Mouse (Mus musculus) intestine, postnatal 0 days (tissue): Measurements from ENCODE around the gene Exoc5. TPM values are rescaled to one million over a fixed set of nuclear protein-coding genes. Genes with fewer than 3 reads are reported as not detected.
A peak's percentile ranks its signal among the peaks of the same experiment; 100 is the strongest.

ENCODE experiments used
- ATAC-seq: fragments of 200-750 bp; cut with Nextera tagmentation; 2 replicates; pipeline ENCODE4 v1.8.0; 2017; ENCODE audit warnings: mild to moderate bottlenecking, moderate TSS enrichment, moderate library complexity
- H3K27ac ChIP-seq: fragments of 300-500 bp; sonication (generic); 2 replicates; pipeline ENCODE4 v1.5.1; 2014; ENCODE audit warnings: mild to moderate bottlenecking, low read depth, low read length, moderate library complexity
- H3K27me3 ChIP-seq: fragments of 300-500 bp; sonication (generic); replicated peaks from 2 replicates; pipeline ENCODE4 v1.6.1; 2014; ENCODE audit warnings: low read length, mixed read lengths; ENCODE audit not compliant: control insufficient read depth, insufficient read depth
- H3K36me3 ChIP-seq: fragments of 300-500 bp; sonication (generic); 2 replicates; pipeline ENCODE4 v1.6.1; 2014; ENCODE audit warnings: mild to moderate bottlenecking, moderate library complexity; ENCODE audit not compliant: control insufficient read depth, insufficient read depth
- H3K4me1 ChIP-seq: fragments of 300-500 bp; sonication (generic); replicated peaks from 2 replicates; pipeline ENCODE4 v1.6.1; 2014; ENCODE audit warnings: antibody characterized with exemption, low read length, mixed read lengths; ENCODE audit not compliant: control insufficient read depth, insufficient read depth
- H3K4me2 ChIP-seq: fragments of 300-500 bp; sonication (generic); replicated peaks from 2 replicates; pipeline ENCODE4 v1.6.1; 2014; ENCODE audit warnings: low read depth, mild to moderate bottlenecking, moderate library complexity
- H3K4me3 ChIP-seq: fragments of 300-500 bp; sonication (generic); 2 replicates; pipeline ENCODE4 v1.5.1; 2014; ENCODE audit warnings: low read depth, low read length
- H3K9ac ChIP-seq: fragments of 300-500 bp; sonication (generic); 2 replicates; pipeline ENCODE4 v1.6.1; 2014; ENCODE audit warnings: mild to moderate bottlenecking, low read depth, low read length
- H3K9me3 ChIP-seq: fragments of 300-500 bp; sonication (generic); 2 replicates; pipeline ENCODE4 v1.6.1; 2016; ENCODE audit warnings: mixed run types; ENCODE audit not compliant: control insufficient read depth
- CTCF ChIP-seq: sonication (generic); IDR thresholded peaks from 2 replicates; pipeline ENCODE4 v1.5.1; 2016; ENCODE audit warnings: low read depth, mild to moderate bottlenecking, control low read depth, antibody characterized with exemption, moderate library complexity
- WGBS: fragments of 180-500 bp; shearing (Covaris S2); extraction: QIAGEN DNeasy Blood & Tissue Kit; methylation state at CpG from one replicate; pipeline ENCODE4 v1.1.7; 2014; 5-methylcytosine and 5-hydroxymethylcytosine counted together
- polyA plus RNA-seq: library from polyadenylated mRNA; unstranded; fragments of >200 nt; fragmentation: Nextera tagmentation; extraction: Ambion mirVana; gene quantifications from 2 replicates; pipeline ENCODE4 v1.2.1, GENCODE M21; 2015

The Exoc5 gene
- polyA plus RNA-seq, 1 experiment from 2014 or later = 24.7 TPM

DNA sequence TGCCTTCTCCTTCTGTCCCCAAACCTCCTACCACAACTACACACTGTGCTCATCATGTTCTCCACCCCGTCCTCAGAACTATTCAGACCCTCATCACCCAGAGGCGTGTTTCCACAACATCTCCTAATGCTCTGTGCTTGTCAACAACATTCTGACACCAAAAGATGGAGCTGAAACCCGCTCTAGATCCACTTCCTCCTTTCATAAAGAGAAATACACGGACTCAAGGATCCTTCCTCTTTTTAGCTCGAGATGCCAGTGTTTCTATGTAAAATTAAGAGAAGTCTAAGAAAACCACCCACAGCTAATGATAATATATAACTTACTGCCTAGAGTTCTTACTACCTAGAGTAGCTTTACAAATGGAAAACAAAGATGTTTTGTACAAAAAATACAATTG lies 46.7 kb downstream of the Exoc5 start:
- peaks cover 20% of the 10 kb centered on the region for H3K36me3 ChIP-seq
- no peak overlapping the region for H3K9ac ChIP-seq
- H3K4me3 ChIP-seq = no peak overlapping the region
- H3K4me2 ChIP-seq = no peak overlapping the region
- no peaks in the 10 kb centered on the region for H3K27me3 ChIP-seq
- H3K4me1 ChIP-seq = no peaks in the 10 kb centered on the region
- TF ChIP-seq CTCF = no peak
- ATAC-seq = no peak
- H3K9me3 ChIP-seq = no peaks in the 10 kb centered on the region
- H3K27ac ChIP-seq = no peak overlapping the region
- WGBS = 96% methylated on average over 5 of the region's 5 CpGs

DNA sequence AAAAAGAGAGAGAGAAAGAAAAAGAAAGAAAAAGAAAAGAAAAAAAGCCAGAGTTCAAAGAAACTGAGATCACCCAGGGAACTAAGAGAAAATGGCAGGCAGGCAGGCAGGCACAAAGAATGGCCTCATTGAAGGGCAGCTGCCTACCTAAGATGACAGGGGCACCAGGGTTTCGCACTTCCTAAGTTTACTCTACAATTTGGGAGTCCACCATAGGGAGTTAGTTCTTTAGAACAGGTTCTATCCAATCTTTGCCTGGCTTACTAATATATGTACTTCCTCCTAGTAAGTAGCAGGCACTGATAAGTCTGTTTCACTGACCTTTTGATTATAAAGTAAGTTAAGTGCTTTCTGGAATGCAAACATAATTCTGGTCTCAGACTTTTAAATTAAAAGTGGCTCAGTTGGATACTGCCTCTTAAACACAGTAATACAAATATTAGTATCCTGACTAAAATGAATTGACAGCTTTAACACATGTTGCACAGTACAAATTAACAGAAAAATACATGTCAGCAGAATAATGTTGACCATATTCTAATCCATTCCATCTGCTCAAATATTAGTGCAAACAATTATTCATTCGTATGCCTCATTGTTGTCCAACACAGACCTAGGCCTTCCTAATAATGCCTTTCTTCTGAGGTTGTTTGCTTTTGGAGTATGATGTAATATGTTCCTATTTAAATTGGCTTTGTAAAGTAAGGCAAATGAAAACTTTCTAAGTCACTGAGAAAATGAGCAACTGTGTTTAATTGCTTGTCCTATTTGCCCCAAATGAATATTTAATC lies 57.9 kb downstream of the Exoc5 start:
- 77% methylated on average over 2 of the region's 2 CpGs for WGBS
- no peak overlapping the region for H3K9ac ChIP-seq
- no peaks in the 10 kb centered on the region for H3K9me3 ChIP-seq
- H3K4me1 ChIP-seq = no peaks in the 10 kb centered on the region
- H3K36me3 ChIP-seq = no peaks in the 10 kb centered on the region
- no peak overlapping the region for H3K4me3 ChIP-seq
- ATAC-seq = no peak
- H3K27me3 ChIP-seq = no peaks in the 10 kb centered on the region
- TF ChIP-seq CTCF = no peak
- no peak overlapping the region for H3K4me2 ChIP-seq
- H3K27ac ChIP-seq = no peak overlapping the region

DNA sequence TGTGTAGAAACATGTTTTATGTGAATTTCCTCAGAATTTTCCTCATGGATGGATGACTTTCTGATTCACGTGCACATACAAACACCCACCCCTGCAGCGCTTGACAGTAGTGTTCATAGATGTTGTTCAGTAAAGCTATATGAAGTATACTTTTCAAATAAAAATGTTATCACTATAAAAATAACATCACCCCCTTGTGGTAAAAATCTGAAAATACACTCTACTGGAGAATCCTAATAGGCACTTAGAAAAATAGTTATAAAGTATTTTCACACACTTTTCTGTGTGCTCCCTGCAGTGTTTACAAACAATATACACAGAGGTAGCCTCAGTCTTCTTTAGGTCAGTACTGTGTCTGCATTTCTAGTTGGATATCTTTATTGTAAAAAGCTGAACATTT lies 58.5 kb downstream of the Exoc5 start:
- ATAC-seq = no peak
- H3K36me3 ChIP-seq = no peaks in the 10 kb centered on the region
- H3K27me3 ChIP-seq = no peaks in the 10 kb centered on the region
- peak; percentile 23 for TF ChIP-seq CTCF
- H3K9ac ChIP-seq = no peak overlapping the region
- H3K4me3 ChIP-seq = no peak overlapping the region
- no peaks in the 10 kb centered on the region for H3K4me1 ChIP-seq
- H3K27ac ChIP-seq = no peak overlapping the region
- H3K9me3 ChIP-seq = no peaks in the 10 kb centered on the region
- 94% methylated on average over 2 of the region's 2 CpGs for WGBS
- no peak overlapping the region for H3K4me2 ChIP-seq

DNA sequence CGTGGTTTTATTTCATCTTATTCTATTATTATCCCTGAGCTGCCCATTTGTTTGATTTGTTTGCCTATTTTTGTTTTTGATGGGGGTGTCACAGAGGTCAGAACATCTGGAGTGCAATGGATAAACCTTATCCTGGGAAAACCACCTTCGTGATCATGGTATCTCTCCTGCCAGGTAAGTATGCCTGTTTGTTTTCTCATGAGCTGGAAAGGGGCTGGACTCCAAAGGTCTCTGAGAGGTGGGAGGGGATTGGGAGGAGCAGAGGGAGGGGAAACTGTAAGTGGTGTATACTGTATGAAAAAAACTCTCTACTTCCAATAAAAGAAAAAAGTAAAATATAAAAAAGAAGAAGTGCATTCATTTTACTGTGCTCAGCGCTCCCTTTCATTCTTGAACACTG lies 64.8 kb downstream of the Exoc5 start:
- no peak for TF ChIP-seq CTCF
- Histone ChIP-seq H3K27me3 (no peaks in the 10 kb centered on the region), H3K9ac (no peak overlapping the region), H3K4me3 (no peak overlapping the region), H3K4me1 (no peaks in the 10 kb centered on the region), H3K36me3 (no peaks in the 10 kb centered on the region), H3K9me3 (no peaks in the 10 kb centered on the region), H3K4me2 (no peak overlapping the region), H3K27ac (no peak overlapping the region)
- ATAC-seq = no peak
- WGBS = 69% methylated on average over 3 of the region's 3 CpGs

DNA sequence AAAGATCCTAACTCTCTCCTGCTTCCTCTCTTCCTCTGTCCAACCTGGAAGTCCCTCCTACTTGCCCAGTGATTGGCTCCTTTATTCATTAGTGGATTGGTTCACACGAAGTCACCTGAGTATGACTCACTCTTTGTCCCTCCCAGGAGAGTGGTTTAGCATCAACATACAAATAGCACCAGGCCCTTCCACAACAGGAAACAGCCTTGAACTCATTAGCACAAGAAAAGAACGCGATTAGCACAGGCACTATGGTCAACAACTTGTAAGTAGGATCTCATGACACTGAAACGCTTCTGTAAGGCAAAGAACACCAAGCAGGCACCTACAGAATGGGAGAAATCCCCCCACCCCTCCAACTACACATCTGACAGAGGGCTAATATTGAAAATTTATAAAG lies 67.7 kb downstream of the Exoc5 start:
- H3K4me3 ChIP-seq = no peak overlapping the region
- no peak overlapping the region for H3K27ac ChIP-seq
- no peak overlapping the region for H3K9ac ChIP-seq
- no peak overlapping the region for H3K4me2 ChIP-seq
- no peaks in the 10 kb centered on the region for H3K27me3 ChIP-seq
- H3K36me3 ChIP-seq = no peaks in the 10 kb centered on the region
- WGBS = 43% methylated on average over 4 of the region's 4 CpGs
- H3K9me3 ChIP-seq = no peaks in the 10 kb centered on the region
- TF ChIP-seq CTCF = no peak
- H3K4me1 ChIP-seq = no peaks in the 10 kb centered on the region
- ATAC-seq = no peak

DNA sequence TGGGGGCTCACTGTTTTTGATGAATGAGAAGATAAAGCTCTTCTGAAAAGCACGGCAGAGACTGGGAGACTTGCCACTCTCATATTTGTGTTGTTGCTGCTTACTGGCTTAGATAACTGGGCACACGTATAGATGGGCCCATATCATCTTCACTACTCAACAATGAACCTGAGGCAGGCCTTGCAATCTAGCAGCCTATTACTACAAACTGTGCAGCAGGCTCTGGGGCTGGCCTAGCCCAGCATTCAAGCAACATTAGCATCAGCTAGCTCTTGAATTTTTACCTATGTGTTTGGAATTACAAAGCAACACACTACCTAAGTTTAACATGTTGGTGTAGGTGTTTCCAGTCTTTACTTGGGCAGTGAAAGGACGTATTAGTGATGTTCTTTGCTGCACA lies 72.6 kb downstream of the Exoc5 start:
- no peak overlapping the region for H3K4me2 ChIP-seq
- no peaks in the 10 kb centered on the region for H3K36me3 ChIP-seq
- H3K9me3 ChIP-seq = no peaks in the 10 kb centered on the region
- no peak overlapping the region for H3K4me3 ChIP-seq
- TF ChIP-seq CTCF = no peak
- no peaks in the 10 kb centered on the region for H3K27me3 ChIP-seq
- ATAC-seq = no peak
- H3K4me1 ChIP-seq = no peaks in the 10 kb centered on the region
- 81% methylated on average over 3 of the region's 3 CpGs for WGBS
- H3K27ac ChIP-seq = no peak overlapping the region
- H3K9ac ChIP-seq = no peak overlapping the region
